Mouse (Mus musculus) G1E (cell line): Measurements from ENCODE around the gene Ccdc167. TPM values are rescaled to one million over a fixed set of nuclear protein-coding genes. Genes with fewer than 3 reads are reported as not detected.
A peak's percentile ranks its signal among the peaks of the same experiment; 100 is the strongest.

Experiments used
- ATAC-seq: 2 replicates; pipeline ENCODE4 v1.8.0; 2016; ENCODE audit warnings: mild to moderate bottlenecking; ENCODE audit not compliant: insufficient number of reproducible peaks, poor library complexity, low FRiP score, severe bottlenecking; ENCODE audit errors: extremely low read depth
- DNase-seq: peaks from one replicate; pipeline ENCODE4 v3.0.0; 2012; ENCODE audit warnings: low spot score
- H3K27me3 ChIP-seq: 2 replicates; pipeline ENCODE4 v1.6.1; 2012; ENCODE audit warnings: mild to moderate bottlenecking, low read length, inconsistent platforms; ENCODE audit not compliant: insufficient read depth
- H3K36me3 ChIP-seq: replicated peaks from 2 replicates; pipeline ENCODE3; 2012; ENCODE audit warnings: mild to moderate bottlenecking, inconsistent platforms
- H3K4me1 ChIP-seq: 2 replicates; pipeline ENCODE4 v1.6.1; 2012; ENCODE audit warnings: low read depth, low read length, inconsistent platforms, mixed read lengths; ENCODE audit not compliant: insufficient read depth
- H3K4me3 ChIP-seq: 2 replicates; pipeline ENCODE4 v1.5.1; 2012; ENCODE audit warnings: low read depth, mild to moderate bottlenecking, inconsistent platforms, low read length, moderate library complexity, mixed read lengths
- H3K9me3 ChIP-seq: replicated peaks from 2 replicates; pipeline ENCODE4 v1.6.1; 2012; ENCODE audit warnings: inconsistent platforms
- CTCF ChIP-seq: IDR thresholded peaks from 2 replicates; pipeline ENCODE4 v1.5.1; 2012; ENCODE audit warnings: low read depth, low read length, inconsistent platforms, mixed read lengths
- GATA1 ChIP-seq: IDR thresholded peaks from 2 replicates; pipeline ENCODE4 v1.6.1; 2012; ENCODE audit warnings: borderline replicate concordance, low read length, inconsistent platforms, mixed read lengths
- GATA2 ChIP-seq: IDR thresholded peaks from 2 replicates; pipeline ENCODE4 v1.6.1; 2012; ENCODE audit warnings: low read depth, low read length, inconsistent platforms, borderline replicate concordance
- POLR2AphosphoS5 ChIP-seq: IDR thresholded peaks from 2 replicates; pipeline ENCODE4 v1.6.1; 2012; ENCODE audit warnings: low read depth, low read length, inconsistent platforms; ENCODE audit not compliant: insufficient replicate concordance
- TAL1 ChIP-seq: conservative IDR thresholded peaks from 2 replicates; pipeline ENCODE4 v1.6.1; 2012; ENCODE audit warnings: low read depth, low read length, inconsistent platforms, mixed read lengths
- polyA plus RNA-seq: library from polyadenylated mRNA; stranded (reverse); fragments of >175 nt; gene quantifications from 2 replicates; pipeline ENCODE4 v1.2.3, GENCODE M21; 2012
- total RNA-seq, 2 experiments: library from RNA; stranded (forward) in 1 of 2; stranded (reverse) in 1 of 2; fragments of 200-1000 nt in 1 of 2; fragments of >200 nt in 1 of 2; fragmentation: Nextera tagmentation in 1 of 2; gene quantifications; 2 replicates each; pipeline ENCODE4 v1.2.3; 2014 to 2017

The Ccdc167 gene
- total RNA-seq (2014; fragmentation: Nextera tagmentation): 13.2 and 19.4 TPM in 2 replicates
- total RNA-seq (2017): 13.5 and 16.3 TPM in 2 replicates
- 6.3 and 8.7 TPM in 2 replicates for polyA plus RNA-seq

GRCm38 (mm10) chr17:29716732-29717445 lies at the start of gene Ccdc167:
Gene Ccdc167 (minus strand): TSS chr17:29717044.
- TF ChIP-seq CTCF: no peak
- no peak for TF ChIP-seq TAL1
- TF ChIP-seq POLR2AphosphoS5: no peak
- TF ChIP-seq GATA1: no peak
- TF ChIP-seq GATA2: no peak
- DNase-seq: peak; percentile 86
- ATAC-seq: peak; percentile 90
- peaks cover 41% of the 10 kb centered on the region for H3K36me3 ChIP-seq
- H3K27me3 ChIP-seq: no peaks in the 10 kb centered on the region; the same call in 1 of the 2 replicates
- H3K4me3 ChIP-seq: peak within 1 kb of the TSS; percentile 79
- peaks cover 45% of the 10 kb centered on the region for H3K4me1 ChIP-seq
- no peaks in the 10 kb centered on the region for H3K9me3 ChIP-seq

DNA sequence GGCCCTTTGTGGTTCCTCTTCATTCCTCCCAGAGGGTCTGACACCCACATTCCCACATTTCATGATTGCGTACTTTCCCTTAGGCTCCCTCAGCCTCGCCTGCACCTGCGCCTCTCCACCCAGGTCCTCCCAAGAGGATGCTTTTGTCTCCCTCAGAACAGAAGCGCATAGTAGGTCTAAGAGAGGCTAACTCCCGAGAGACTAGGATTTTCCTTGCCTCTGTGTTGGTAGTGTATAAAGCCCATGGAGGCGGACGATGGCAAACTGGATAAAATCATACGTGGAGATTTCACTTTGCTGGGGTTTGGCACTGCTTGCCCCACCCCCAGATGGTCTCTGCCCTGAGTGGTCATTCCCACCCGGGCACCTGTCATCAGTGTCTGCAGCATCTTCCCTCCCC lies 48.5 kb upstream of the Ccdc167 start:
- Histone ChIP-seq H3K9me3 (no peaks in the 10 kb centered on the region), H3K4me3 (no peak overlapping the region), H3K4me1 (peaks cover 87% of the 10 kb centered on the region), H3K36me3 (no peaks in the 10 kb centered on the region), H3K27me3 (no peaks in the 10 kb centered on the region; the same call in 1 of the 2 replicates)
- TF ChIP-seq GATA2: no peak
- TF ChIP-seq TAL1: no peak
- ATAC-seq: no peak
- DNase-seq: no peak

DNA sequence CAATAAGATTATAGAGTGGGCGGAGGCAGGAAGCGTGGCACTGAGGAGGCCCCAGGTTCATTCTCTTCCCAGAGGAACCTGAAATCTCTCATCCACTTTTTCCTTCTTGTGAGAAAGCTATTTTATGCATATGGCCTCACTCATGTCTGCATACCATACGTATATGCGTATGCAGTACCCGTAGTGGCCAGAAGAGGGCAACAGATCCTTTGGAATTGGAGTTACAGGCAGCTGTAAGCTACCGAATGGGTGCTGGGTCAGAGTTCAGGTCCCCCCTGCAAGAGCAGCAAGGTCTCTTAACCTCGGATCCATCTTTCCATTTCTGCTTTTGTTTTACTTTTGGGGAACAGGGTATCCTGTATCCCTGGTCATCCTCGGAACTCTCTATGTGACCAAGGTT lies 45.7 kb upstream of the Ccdc167 start:
- H3K9me3 ChIP-seq: no peaks in the 10 kb centered on the region
- peaks cover 60% of the 10 kb centered on the region for H3K4me1 ChIP-seq
- DNase-seq (no peak), ATAC-seq (no peak)
- peaks cover 3% of the 10 kb centered on the region; the same call in 1 of the 2 replicates for H3K27me3 ChIP-seq
- TF ChIP-seq TAL1 (no peak), GATA2 (no peak), CTCF (peak; percentile 98), GATA1 (no peak), POLR2AphosphoS5 (no peak)
- H3K36me3 ChIP-seq: no peaks in the 10 kb centered on the region
- H3K4me3 ChIP-seq: no peak overlapping the region

GRCm38 (mm10) chr17:29761938-29762337 lies 45.1 kb upstream of the Ccdc167 start:
- H3K4me3 ChIP-seq: no peak overlapping the region
- DNase-seq: no peak
- ATAC-seq: no peak
- H3K27me3 ChIP-seq: peaks cover 3% of the 10 kb centered on the region; the same call in 1 of the 2 replicates
- no peaks in the 10 kb centered on the region for H3K9me3 ChIP-seq
- H3K36me3 ChIP-seq: no peaks in the 10 kb centered on the region
- peaks cover 58% of the 10 kb centered on the region for H3K4me1 ChIP-seq
- TF ChIP-seq CTCF: no peak
- TF ChIP-seq POLR2AphosphoS5: no peak
- no peak for TF ChIP-seq GATA2
- TF ChIP-seq TAL1: no peak

DNA sequence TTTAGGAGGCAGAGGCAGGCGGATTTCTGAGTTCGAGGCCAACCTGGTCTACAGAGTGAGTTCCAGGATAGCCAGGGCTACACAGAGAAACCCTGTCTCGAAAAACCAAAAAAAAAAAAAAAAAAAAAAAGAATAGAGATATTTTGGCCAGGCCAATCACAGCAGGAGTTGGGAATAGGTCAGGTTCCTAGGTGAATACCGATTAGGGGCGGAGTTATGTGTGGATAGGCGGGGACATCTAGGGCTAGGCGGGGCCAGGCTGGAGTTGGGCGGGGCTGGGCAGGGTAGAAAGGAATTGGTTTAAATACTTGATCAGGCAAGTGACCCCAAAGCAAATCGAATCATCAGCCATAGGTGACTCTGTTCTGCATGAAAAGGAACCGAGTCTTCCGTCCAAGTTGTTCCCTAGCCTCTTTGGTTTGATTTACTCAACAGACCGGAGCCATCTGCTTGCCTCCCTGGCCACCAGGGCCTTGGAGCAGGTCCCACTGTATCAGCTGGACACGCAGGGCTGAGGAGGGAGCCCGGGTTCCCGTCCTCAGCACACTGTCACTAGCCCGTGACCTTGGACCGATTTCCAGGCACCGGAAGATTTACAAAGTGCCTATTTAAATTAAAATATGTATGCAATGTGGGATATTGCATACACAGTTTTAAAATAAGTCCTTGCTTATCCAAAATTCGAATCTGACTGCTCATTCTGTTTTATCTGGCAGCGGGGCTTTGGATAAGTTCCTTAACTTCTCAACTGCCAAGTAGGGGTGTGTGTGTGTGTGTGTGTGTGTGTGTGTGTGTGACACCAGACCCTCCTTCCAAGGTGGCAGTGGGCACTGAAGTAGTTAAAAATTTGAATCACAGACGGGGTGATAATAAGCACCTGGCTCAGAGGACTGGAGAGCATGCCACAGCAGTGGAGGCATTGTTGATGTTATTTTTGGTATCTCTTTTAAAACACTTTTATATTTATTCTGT lies 43.8 kb upstream of the Ccdc167 start:
- DNase-seq (no peak), ATAC-seq (no peak)
- H3K4me1 ChIP-seq: peaks cover 47% of the 10 kb centered on the region
- TF ChIP-seq TAL1: no peak
- no peak for TF ChIP-seq CTCF
- no peak for TF ChIP-seq GATA1
- TF ChIP-seq GATA2: no peak
- no peak for TF ChIP-seq POLR2AphosphoS5
- no peak overlapping the region for H3K4me3 ChIP-seq
- H3K27me3 ChIP-seq: peaks cover 10% of the 10 kb centered on the region
- H3K9me3 ChIP-seq: no peaks in the 10 kb centered on the region
- H3K36me3 ChIP-seq: no peaks in the 10 kb centered on the region

- ATAC-seq: no peak
- Histone ChIP-seq H3K27me3 (peaks cover 17% of the 10 kb centered on the region), H3K9me3 (no peaks in the 10 kb centered on the region), H3K4me1 (peaks cover 40% of the 10 kb centered on the region), H3K36me3 (no peaks in the 10 kb centered on the region), H3K4me3 (no peak overlapping the region)
- no peak for TF ChIP-seq CTCF
- no peak for TF ChIP-seq GATA1
- TF ChIP-seq TAL1: no peak
- TF ChIP-seq POLR2AphosphoS5: no peak
- TF ChIP-seq GATA2: no peak
- no peak for DNase-seq
These were observed 43.1 kb upstream of the Ccdc167 start for GRCm38 (mm10) chr17:29759963-29760362.
